Mouse (Mus musculus): ENCODE results near the gene Nme4. TPM values are rescaled to one million over a fixed set of nuclear protein-coding genes. Genes with fewer than 3 reads are reported as not detected.

Gene Nme4
- polyA plus RNA-seq, 1 experiment from 2014 or later, result 56.2 TPM

- Histone ChIP-seq H3K4me3 (ENCODE audit: low read length) (no peak overlapping the region), H3K27ac (ENCODE audit: low read length) (no peak overlapping the region), H3K27me3 (ENCODE audit: control insufficient read depth, insufficient read depth, low read length) (no peaks in the 10 kb centered on the region), H3K4me1 (ENCODE audit: control insufficient read depth, insufficient read depth, low read length) (no peaks in the 10 kb centered on the region), H3K36me3 (ENCODE audit: control insufficient read depth, insufficient read depth) (peaks cover 24% of the 10 kb centered on the region), H3K9ac (ENCODE audit: low read length) (no peak overlapping the region), H3K4me2 (ENCODE audit: low read depth, low read length) (no peak overlapping the region), H3K9me3 (replicated peaks; ENCODE audit: control insufficient read depth, low read length) (no peaks in the 10 kb centered on the region)
- ATAC-seq (replicated peaks; ENCODE audit: extremely low read depth, insufficient read depth, low FRiP score), result no peak
- WGBS, result 87% methylated on average over 18 of the region's 18 CpGs
Measured at GRCm38 (mm10) chr17:26131062-26131732, 35.8 kb upstream of the Nme4 start.

- WGBS, result 89% methylated on average over 10 of the region's 10 CpGs
- Histone ChIP-seq H3K4me3 (ENCODE audit: low read length) (no peak overlapping the region), H3K27ac (ENCODE audit: low read length) (no peak overlapping the region), H3K4me2 (ENCODE audit: low read depth, low read length) (no peak overlapping the region), H3K4me1 (ENCODE audit: control insufficient read depth, insufficient read depth, low read length) (peaks cover 12% of the 10 kb centered on the region), H3K9me3 (replicated peaks; ENCODE audit: control insufficient read depth, low read length) (no peaks in the 10 kb centered on the region), H3K36me3 (ENCODE audit: control insufficient read depth, insufficient read depth) (peaks cover 20% of the 10 kb centered on the region), H3K9ac (ENCODE audit: low read length) (no peak overlapping the region), H3K27me3 (ENCODE audit: control insufficient read depth, insufficient read depth, low read length) (no peaks in the 10 kb centered on the region)
- no peak for ATAC-seq (replicated peaks; ENCODE audit: extremely low read depth, insufficient read depth, low FRiP score)
Measured at GRCm38 (mm10) chr17:26125226-26125625, 29.8 kb upstream of the Nme4 start.

- Histone ChIP-seq H3K4me2 (ENCODE audit: low read depth, low read length) (peak overlapping the region; percentile 93), H3K4me1 (ENCODE audit: control insufficient read depth, insufficient read depth, low read length) (peaks cover 14% of the 10 kb centered on the region), H3K27me3 (ENCODE audit: control insufficient read depth, insufficient read depth, low read length) (peaks cover 3% of the 10 kb centered on the region; the same call in 1 of the 2 replicates), H3K9me3 (replicated peaks; ENCODE audit: control insufficient read depth, low read length) (no peaks in the 10 kb centered on the region), H3K36me3 (ENCODE audit: control insufficient read depth, insufficient read depth) (peaks cover 20% of the 10 kb centered on the region), H3K9ac (ENCODE audit: low read length) (no peak overlapping the region; the same call in none of the 2 replicates), H3K4me3 (ENCODE audit: low read length) (peak overlapping the region; percentile 100), H3K27ac (ENCODE audit: low read length) (no peak overlapping the region)
- WGBS, result 80% methylated on average over 7 of the region's 7 CpGs
- ATAC-seq (replicated peaks; ENCODE audit: extremely low read depth, insufficient read depth, low FRiP score), result no peak
Measured at GRCm38 (mm10) chr17:26124560-26124959, 29.2 kb upstream of the Nme4 start.

GRCm38 (mm10) chr17:26123267-26123684, 27.9 kb upstream of the Nme4 start, which contains the start of gene Mrpl28:
Gene Mrpl28, plus strand, starts transcription at chr17:26123500.
- H3K27ac ChIP-seq (ENCODE audit: low read length), result peak within 1 kb of the TSS; percentile 42
- peak; percentile 87 for ATAC-seq (replicated peaks; ENCODE audit: extremely low read depth, insufficient read depth, low FRiP score)
- WGBS, result under 1% methylated on average over 32 of the region's 32 CpGs

GRCm38 (mm10) chr17:26122431-26123140, 27.2 kb upstream of the Nme4 start:
- Histone ChIP-seq H3K4me1 (ENCODE audit: control insufficient read depth, insufficient read depth, low read length) (peaks cover 14% of the 10 kb centered on the region), H3K9me3 (replicated peaks; ENCODE audit: control insufficient read depth, low read length) (no peaks in the 10 kb centered on the region), H3K9ac (ENCODE audit: low read length) (no peak overlapping the region), H3K36me3 (ENCODE audit: control insufficient read depth, insufficient read depth) (peaks cover 15% of the 10 kb centered on the region), H3K27ac (ENCODE audit: low read length) (no peak overlapping the region), H3K4me3 (ENCODE audit: low read length) (no peak overlapping the region), H3K27me3 (ENCODE audit: control insufficient read depth, insufficient read depth, low read length) (peaks cover 10% of the 10 kb centered on the region), H3K4me2 (ENCODE audit: low read depth, low read length) (no peak overlapping the region)
- WGBS, result 52% methylated on average over 5 of the region's 5 CpGs
- no peak for ATAC-seq (replicated peaks; ENCODE audit: extremely low read depth, insufficient read depth, low FRiP score)

More at GRCm38 (mm10) chr17:26123267-26123684, 27.9 kb upstream of the Nme4 start, which contains the start of gene Mrpl28:
- H3K4me3 ChIP-seq (ENCODE audit: low read length), result peak within 1 kb of the TSS; percentile 100
- peaks cover 14% of the 10 kb centered on the region for H3K4me1 ChIP-seq (ENCODE audit: control insufficient read depth, insufficient read depth, low read length)
- no peaks in the 10 kb centered on the region for H3K9me3 ChIP-seq (replicated peaks; ENCODE audit: control insufficient read depth, low read length)
- H3K9ac ChIP-seq (ENCODE audit: low read length), result peak within 1 kb of the TSS; percentile 95
- H3K4me2 ChIP-seq (ENCODE audit: low read depth, low read length), result peak within 1 kb of the TSS; percentile 93
- peaks cover 4% of the 10 kb centered on the region for H3K27me3 ChIP-seq (ENCODE audit: control insufficient read depth, insufficient read depth, low read length)
- peaks cover 16% of the 10 kb centered on the region for H3K36me3 ChIP-seq (ENCODE audit: control insufficient read depth, insufficient read depth)

GRCm38 (mm10) chr17:26119766-26120710, 24.6 kb upstream of the Nme4 start:
- peaks cover 35% of the 10 kb centered on the region for H3K27me3 ChIP-seq (ENCODE audit: control insufficient read depth, insufficient read depth, low read length)
- peak overlapping the region; percentile 26; the same call in 1 of the 2 replicates for H3K4me2 ChIP-seq (ENCODE audit: low read depth, low read length)

GRCm38 (mm10) chr17:26116503-26117258, 21.3 kb upstream of the Nme4 start:
- H3K9ac ChIP-seq (ENCODE audit: low read length), result no peak overlapping the region
- H3K9me3 ChIP-seq (replicated peaks; ENCODE audit: control insufficient read depth, low read length), result no peaks in the 10 kb centered on the region
- no peak overlapping the region for H3K27ac ChIP-seq (ENCODE audit: low read length)
- H3K4me1 ChIP-seq (ENCODE audit: control insufficient read depth, insufficient read depth, low read length), result peaks cover 10% of the 10 kb centered on the region; the same call in 1 of the 2 replicates
- no peaks in the 10 kb centered on the region for H3K36me3 ChIP-seq (ENCODE audit: control insufficient read depth, insufficient read depth)
- no peak overlapping the region for H3K4me2 ChIP-seq (ENCODE audit: low read depth, low read length)
- H3K4me3 ChIP-seq (ENCODE audit: low read length), result no peak overlapping the region
- 77% methylated on average over 17 of the region's 17 CpGs for whole genome bisulfite sequencing
- ATAC-seq (replicated peaks; ENCODE audit: extremely low read depth, insufficient read depth, low FRiP score), result no peak
- H3K27me3 ChIP-seq (ENCODE audit: control insufficient read depth, insufficient read depth, low read length), result peaks cover 61% of the 10 kb centered on the region

More at GRCm38 (mm10) chr17:26119766-26120710, 24.6 kb upstream of the Nme4 start:
- 42% methylated on average over 33 of the region's 33 CpGs for WGBS
- Histone ChIP-seq H3K36me3 (ENCODE audit: control insufficient read depth, insufficient read depth) (no peaks in the 10 kb centered on the region), H3K9me3 (replicated peaks; ENCODE audit: control insufficient read depth, low read length) (no peaks in the 10 kb centered on the region), H3K9ac (ENCODE audit: low read length) (no peak overlapping the region; the same call in 1 of the 2 replicates), H3K4me3 (ENCODE audit: low read length) (no peak overlapping the region), H3K27ac (ENCODE audit: low read length) (no peak overlapping the region), H3K4me1 (ENCODE audit: control insufficient read depth, insufficient read depth, low read length) (peaks cover 14% of the 10 kb centered on the region)
- no peak for ATAC-seq (replicated peaks; ENCODE audit: extremely low read depth, insufficient read depth, low FRiP score)

GRCm38 (mm10) chr17:26115956-26116487, 20.6 kb upstream of the Nme4 start:
- Histone ChIP-seq H3K4me2 (ENCODE audit: low read depth, low read length) (no peak overlapping the region), H3K27ac (ENCODE audit: low read length) (no peak overlapping the region), H3K4me1 (ENCODE audit: control insufficient read depth, insufficient read depth, low read length) (peaks cover 10% of the 10 kb centered on the region; the same call in 1 of the 2 replicates), H3K4me3 (ENCODE audit: low read length) (no peak overlapping the region), H3K9ac (ENCODE audit: low read length) (no peak overlapping the region), H3K27me3 (ENCODE audit: control insufficient read depth, insufficient read depth, low read length) (peaks cover 68% of the 10 kb centered on the region), H3K9me3 (replicated peaks; ENCODE audit: control insufficient read depth, low read length) (no peaks in the 10 kb centered on the region), H3K36me3 (ENCODE audit: control insufficient read depth, insufficient read depth) (no peaks in the 10 kb centered on the region)
- no CpG with 5 or more reads among the region's 3 CpGs for WGBS
- no peak for ATAC-seq (replicated peaks; ENCODE audit: extremely low read depth, insufficient read depth, low FRiP score)
